Mouse (Mus musculus) stomach, embryonic 16.5 days (tissue): ENCODE data around the gene Gm20503. TPM values are rescaled to one million over a fixed set of nuclear protein-coding genes. Genes with fewer than 3 reads are reported as not detected.

ENCODE experiments used
- ATAC-seq: fragments of 200-750 bp; cut with Nextera tagmentation; 2 replicates; pipeline ENCODE4 v1.8.0; 2017; ENCODE audit warnings: moderate number of reproducible peaks, moderate TSS enrichment; ENCODE audit not compliant: insufficient read depth, low FRiP score
- H3K27ac ChIP-seq: fragments of 300-500 bp; sonication (generic); 2 replicates; pipeline ENCODE4 v1.5.1; 2014; ENCODE audit warnings: low read length
- H3K27me3 ChIP-seq: fragments of 300-500 bp; sonication (generic); 2 replicates; pipeline ENCODE4 v1.6.1; 2014; ENCODE audit warnings: low read length, control low read depth, mixed read lengths; ENCODE audit not compliant: control insufficient read depth, insufficient read depth
- H3K36me3 ChIP-seq: fragments of 300-500 bp; sonication (generic); 2 replicates; pipeline ENCODE4 v1.6.1; 2014; ENCODE audit warnings: low read length; ENCODE audit not compliant: control insufficient read depth, insufficient read depth
- H3K4me1 ChIP-seq: fragments of 300-500 bp; sonication (generic); 2 replicates; pipeline ENCODE4 v1.6.1; 2014; ENCODE audit warnings: low read length, control low read depth, mixed read lengths; ENCODE audit not compliant: control insufficient read depth, insufficient read depth
- H3K4me2 ChIP-seq: fragments of 300-500 bp; sonication (generic); 2 replicates; pipeline ENCODE4 v1.6.1; 2014; ENCODE audit warnings: low read depth, low read length, mixed read lengths
- H3K4me3 ChIP-seq: fragments of 300-500 bp; sonication (generic); replicated peaks from 2 replicates; pipeline ENCODE4 v1.5.1; 2014; ENCODE audit warnings: mild to moderate bottlenecking, low read length
- H3K9ac ChIP-seq: fragments of 300-500 bp; sonication (generic); 2 replicates; pipeline ENCODE4 v1.6.1; 2014; ENCODE audit warnings: low read length
- H3K9me3 ChIP-seq: fragments of 300-500 bp; sonication (generic); replicated peaks from 2 replicates; pipeline ENCODE4 v1.6.1; 2016; ENCODE audit warnings: low read length, control low read depth; ENCODE audit not compliant: control insufficient read depth
- WGBS: fragments of 180-500 bp; shearing (Covaris S2); extraction: QIAGEN DNeasy Blood & Tissue Kit; methylation state at CpG from one replicate; pipeline ENCODE4 v1.1.7; 2014; 5-methylcytosine and 5-hydroxymethylcytosine counted together
- polyA plus RNA-seq: library from polyadenylated mRNA; unstranded; fragments of >200 nt; fragmentation: Nextera tagmentation; extraction: Ambion mirVana; gene quantifications from 2 replicates; pipeline ENCODE4 v1.2.1, GENCODE M21; 2015

Gene Gm20503
- polyA plus RNA-seq, 1 experiment from 2014 or later = 7.3 TPM

DNA sequence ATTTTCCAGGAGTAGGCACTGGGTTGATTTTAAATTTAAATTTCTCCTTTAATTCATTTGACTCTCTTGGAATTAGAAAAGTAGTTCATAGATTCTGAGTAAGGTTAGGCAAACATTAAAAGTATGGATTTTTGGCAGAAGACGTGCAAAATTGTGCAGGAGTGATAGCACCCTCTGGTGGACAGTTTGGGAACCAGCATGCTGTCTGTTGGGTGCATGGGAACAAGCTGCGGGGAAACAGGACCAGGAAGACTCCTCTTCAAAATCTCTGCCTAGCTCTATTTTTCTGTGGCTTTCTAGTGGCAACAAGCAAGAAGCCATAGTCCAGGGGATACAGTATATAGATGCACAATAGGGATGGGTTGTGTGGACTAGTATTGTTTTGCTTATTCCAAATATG, 3.3 kb upstream of the Gm20503 start:
- Histone ChIP-seq H3K27ac (no peak overlapping the region), H3K36me3 (no peaks in the 10 kb centered on the region), H3K4me2 (no peak overlapping the region), H3K4me3 (no peak overlapping the region), H3K4me1 (peaks cover 19% of the 10 kb centered on the region), H3K9ac (no peak overlapping the region), H3K9me3 (no peaks in the 10 kb centered on the region), H3K27me3 (no peaks in the 10 kb centered on the region)
- WGBS = 5% methylated on average over 2 of the region's 2 CpGs
- no peak for ATAC-seq

DNA sequence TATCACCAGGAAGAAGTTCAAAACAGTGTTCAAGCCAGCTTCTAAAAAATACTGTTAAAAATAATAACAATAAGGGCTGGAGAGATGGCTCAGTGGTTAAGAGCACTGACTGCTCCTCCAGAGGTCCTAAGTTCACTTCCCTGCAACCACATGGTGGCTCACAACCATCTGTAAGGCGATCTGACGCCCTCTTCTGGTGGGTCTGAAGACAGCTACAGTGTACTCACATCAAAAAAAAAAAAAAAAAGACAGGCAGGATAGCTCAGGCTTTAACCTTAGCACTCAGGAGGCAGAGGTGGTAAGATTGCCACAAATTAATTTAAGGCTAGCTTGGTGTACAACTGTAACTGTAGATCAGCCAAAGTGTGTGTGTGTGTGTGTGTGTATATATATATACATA, 2.4 kb upstream of the Gm20503 start:
- H3K4me2 ChIP-seq = no peak overlapping the region
- peaks cover 19% of the 10 kb centered on the region for H3K4me1 ChIP-seq
- no peak overlapping the region for H3K27ac ChIP-seq
- no peaks in the 10 kb centered on the region for H3K27me3 ChIP-seq
- H3K4me3 ChIP-seq = no peak overlapping the region
- H3K9me3 ChIP-seq = no peaks in the 10 kb centered on the region
- no peak for ATAC-seq
- H3K36me3 ChIP-seq = no peaks in the 10 kb centered on the region
- H3K9ac ChIP-seq = no peak overlapping the region
- 3% methylated on average over 2 of the region's 2 CpGs for WGBS

DNA sequence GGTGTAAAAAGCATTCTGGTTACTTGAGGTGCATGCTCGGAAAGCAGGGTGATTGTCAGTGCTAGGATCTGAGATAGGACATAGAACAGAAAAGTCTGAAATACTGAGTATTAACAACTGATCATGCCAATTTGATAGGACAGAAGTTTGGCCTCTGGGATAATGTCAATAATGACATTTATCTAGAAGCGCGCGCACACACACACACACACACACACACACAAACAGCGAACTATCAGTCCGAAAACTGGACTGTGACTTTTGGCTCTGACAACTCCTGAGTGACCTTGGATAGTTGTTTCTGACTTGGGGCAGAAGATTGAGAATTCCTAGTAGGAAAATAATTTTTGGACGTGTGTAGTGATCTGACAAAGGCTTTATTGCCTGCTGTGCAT, 793 bp downstream of the Gm20503 start:
- Histone ChIP-seq H3K4me3 (peak overlapping the region; percentile 95), H3K4me2 (peak overlapping the region; percentile 88), H3K9me3 (no peaks in the 10 kb centered on the region), H3K9ac (peak overlapping the region; percentile 97), H3K4me1 (peaks cover 9% of the 10 kb centered on the region), H3K36me3 (no peaks in the 10 kb centered on the region), H3K27ac (no peak overlapping the region), H3K27me3 (no peaks in the 10 kb centered on the region)
- no peak for ATAC-seq
- 15% methylated on average over 7 of the region's 7 CpGs for WGBS

DNA sequence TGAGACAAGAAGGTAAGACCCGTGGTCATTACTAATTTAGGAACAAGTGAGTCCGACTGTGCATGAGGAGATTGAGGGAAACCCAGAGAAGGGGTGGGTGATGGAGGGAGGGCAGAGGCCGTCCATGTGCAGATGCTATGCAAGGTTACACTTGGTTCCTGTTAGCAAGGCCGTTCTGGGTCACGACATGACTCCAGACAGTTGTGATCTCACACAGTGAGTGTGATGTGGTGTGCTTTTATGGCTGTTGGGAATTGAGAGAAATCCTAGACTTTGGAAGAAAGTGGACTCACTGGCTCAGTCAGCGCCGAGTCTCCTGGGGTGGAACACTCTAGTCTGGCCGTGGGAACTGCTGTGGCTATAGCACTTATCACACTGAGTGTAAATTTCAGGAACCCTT, 3.2 kb downstream of the Gm20503 start:
- H3K36me3 ChIP-seq = no peaks in the 10 kb centered on the region
- peaks cover 9% of the 10 kb centered on the region for H3K4me1 ChIP-seq
- H3K4me2 ChIP-seq = no peak overlapping the region
- no peak overlapping the region for H3K4me3 ChIP-seq
- no peak overlapping the region for H3K27ac ChIP-seq
- no peaks in the 10 kb centered on the region for H3K27me3 ChIP-seq
- ATAC-seq = no peak
- WGBS = 67% methylated on average over 8 of the region's 8 CpGs
- H3K9ac ChIP-seq = no peak overlapping the region
- H3K9me3 ChIP-seq = no peaks in the 10 kb centered on the region

DNA sequence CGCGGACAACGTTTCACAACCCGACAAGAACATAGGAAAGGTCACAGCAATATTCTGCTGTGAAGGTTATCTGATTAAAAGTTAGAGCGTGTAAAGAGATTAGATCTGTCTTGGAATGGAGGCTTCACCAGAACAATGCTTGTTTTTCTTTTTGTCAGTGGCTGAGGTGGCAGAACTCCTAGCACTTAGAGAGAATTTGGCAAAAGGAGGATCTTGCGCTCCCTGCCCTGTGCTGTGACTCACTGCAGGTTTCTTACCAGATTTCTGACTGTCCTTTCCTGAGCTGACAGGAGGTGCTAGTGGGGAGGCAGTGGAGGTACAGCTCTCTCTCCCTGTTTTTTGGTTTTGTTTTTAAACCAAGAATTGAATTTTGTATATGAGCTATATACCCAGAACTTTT, 4.0 kb downstream of the Gm20503 start:
- H3K27ac ChIP-seq = no peak overlapping the region
- no peak overlapping the region for H3K4me2 ChIP-seq
- no peak overlapping the region for H3K9ac ChIP-seq
- no peaks in the 10 kb centered on the region for H3K36me3 ChIP-seq
- WGBS = 73% methylated on average over 6 of the region's 6 CpGs
- no peaks in the 10 kb centered on the region for H3K9me3 ChIP-seq
- ATAC-seq = no peak
- H3K4me1 ChIP-seq = peaks cover 9% of the 10 kb centered on the region
- no peaks in the 10 kb centered on the region for H3K27me3 ChIP-seq
- H3K4me3 ChIP-seq = no peak overlapping the region

DNA sequence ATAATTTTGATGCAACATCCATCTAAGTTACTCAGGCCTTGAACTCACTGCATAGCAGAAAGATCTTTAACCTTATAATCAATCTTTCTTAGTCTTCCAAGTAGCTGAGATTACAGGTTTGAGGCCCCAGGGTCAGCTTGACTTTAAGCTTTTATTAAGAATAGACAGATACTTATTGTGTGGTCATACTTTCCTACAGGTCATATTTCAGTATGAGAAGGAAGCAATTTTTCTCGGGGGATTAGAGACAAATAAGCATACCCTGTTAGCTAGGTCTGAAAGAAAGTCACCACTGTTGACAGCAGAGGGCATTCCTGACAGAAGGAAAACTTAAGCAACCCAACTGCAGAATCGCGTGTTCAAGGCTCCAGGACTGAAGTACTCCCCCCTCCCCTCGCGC, 5.0 kb downstream of the Gm20503 start:
- no peak overlapping the region for H3K4me3 ChIP-seq
- H3K9me3 ChIP-seq = no peaks in the 10 kb centered on the region
- no peak overlapping the region for H3K27ac ChIP-seq
- no peak overlapping the region for H3K9ac ChIP-seq
- peaks cover 9% of the 10 kb centered on the region for H3K4me1 ChIP-seq
- H3K36me3 ChIP-seq = no peaks in the 10 kb centered on the region
- no peaks in the 10 kb centered on the region for H3K27me3 ChIP-seq
- WGBS = 67% methylated on average over 5 of the region's 5 CpGs
- H3K4me2 ChIP-seq = no peak overlapping the region
- ATAC-seq = no peak

DNA sequence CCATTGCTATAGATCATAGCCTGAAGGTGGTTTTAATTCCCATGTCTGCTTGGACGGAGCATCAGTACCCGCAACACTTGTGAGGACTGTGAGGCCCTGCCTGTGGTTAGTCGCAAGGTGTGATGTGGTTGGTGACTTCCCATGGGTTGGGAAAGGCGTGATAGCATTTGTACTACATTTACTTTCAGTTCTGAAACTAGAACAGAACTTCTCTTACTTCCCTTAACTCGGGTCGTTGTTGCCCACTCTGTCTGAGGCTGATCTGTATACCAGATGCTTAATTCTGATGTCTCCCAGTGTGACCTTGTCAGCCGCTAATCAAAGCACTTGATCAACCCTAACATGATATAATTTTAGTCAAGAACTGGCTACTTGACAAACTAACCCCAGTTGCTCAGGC, 6.2 kb downstream of the Gm20503 start:
- WGBS = 87% methylated on average over 7 of the region's 7 CpGs
- no peak for ATAC-seq

DNA sequence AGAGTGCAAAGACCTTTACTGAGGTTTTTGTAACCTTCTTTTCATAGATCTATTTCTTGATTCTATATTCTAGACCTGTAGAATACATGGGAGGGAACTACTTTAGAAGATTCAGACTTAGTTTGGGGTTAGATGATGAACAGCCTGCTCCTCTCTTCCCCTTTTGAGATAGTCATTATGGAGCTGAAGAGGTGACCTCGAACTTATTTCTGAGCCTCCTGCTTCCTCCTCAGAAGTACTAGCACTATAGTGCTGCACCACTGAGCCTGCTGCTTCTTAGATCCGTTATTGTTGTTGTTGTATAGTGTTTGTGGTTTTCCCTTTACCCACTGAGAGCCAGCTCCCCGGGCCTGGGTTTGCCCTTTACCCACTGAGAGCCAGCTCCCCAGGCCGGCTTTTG, 6.7 kb downstream of the Gm20503 start:
- H3K9ac ChIP-seq = no peak overlapping the region
- ATAC-seq = no peak
- H3K36me3 ChIP-seq = no peaks in the 10 kb centered on the region
- no peak overlapping the region for H3K27ac ChIP-seq
- no peak overlapping the region for H3K4me2 ChIP-seq
- WGBS = 80% methylated on average over 4 of the region's 4 CpGs
- no peaks in the 10 kb centered on the region for H3K9me3 ChIP-seq
- H3K27me3 ChIP-seq = no peaks in the 10 kb centered on the region
- H3K4me3 ChIP-seq = no peak overlapping the region
- no peaks in the 10 kb centered on the region for H3K4me1 ChIP-seq

More for the DNA sequence above, 6.2 kb downstream of the Gm20503 start:
- H3K27ac ChIP-seq = no peak overlapping the region
- H3K4me2 ChIP-seq = no peak overlapping the region
- peaks cover 4% of the 10 kb centered on the region for H3K4me1 ChIP-seq
- no peaks in the 10 kb centered on the region for H3K36me3 ChIP-seq
- no peak overlapping the region for H3K9ac ChIP-seq
- H3K4me3 ChIP-seq = no peak overlapping the region
- H3K9me3 ChIP-seq = no peaks in the 10 kb centered on the region
- no peaks in the 10 kb centered on the region for H3K27me3 ChIP-seq

DNA sequence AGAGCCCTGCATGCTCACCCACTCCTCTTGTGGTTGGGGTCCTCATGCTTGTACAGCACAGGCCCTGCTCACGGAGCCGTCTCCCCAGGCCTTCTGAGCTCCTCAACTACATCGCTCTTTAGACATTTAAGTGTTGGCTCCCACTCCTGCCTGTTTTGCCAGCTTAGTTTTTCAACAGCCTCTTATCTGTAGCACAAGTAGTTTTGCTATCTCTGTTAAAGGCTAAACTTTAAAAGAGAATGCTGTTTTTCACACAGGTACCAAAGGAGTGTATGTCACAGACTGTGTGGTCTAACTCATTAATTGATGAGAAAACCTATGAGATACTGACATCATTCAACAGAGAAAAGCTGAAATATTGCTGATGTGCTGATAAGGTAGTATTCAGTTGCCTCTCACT, 8.4 kb downstream of the Gm20503 start:
- no peaks in the 10 kb centered on the region for H3K36me3 ChIP-seq
- no peaks in the 10 kb centered on the region for H3K27me3 ChIP-seq
- no peak overlapping the region for H3K4me2 ChIP-seq
- no peak overlapping the region for H3K9ac ChIP-seq
- WGBS = 67% methylated on average over 3 of the region's 3 CpGs
- H3K27ac ChIP-seq = no peak overlapping the region
- H3K4me1 ChIP-seq = no peaks in the 10 kb centered on the region
- no peaks in the 10 kb centered on the region for H3K9me3 ChIP-seq
- H3K4me3 ChIP-seq = no peak overlapping the region
- no peak for ATAC-seq

DNA sequence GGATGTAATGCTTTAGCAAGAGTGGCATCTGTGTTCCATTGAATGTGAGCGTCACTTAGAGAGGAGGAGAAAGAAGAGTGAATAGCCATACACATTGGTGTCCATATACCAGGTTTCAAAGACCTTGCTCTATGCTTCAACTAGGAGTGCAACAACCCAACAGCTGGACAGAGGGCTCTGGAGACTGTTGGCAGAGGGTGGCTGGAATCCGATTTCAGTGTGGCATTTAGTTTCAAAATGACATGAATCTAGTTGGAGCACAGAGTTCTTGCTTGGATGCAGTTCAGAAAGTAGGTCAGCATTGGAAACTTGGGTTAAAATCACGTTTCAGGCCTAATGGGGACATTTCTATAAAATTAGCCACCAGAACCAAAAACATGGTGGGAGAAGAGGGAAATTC, 12.2 kb downstream of the Gm20503 start:
- Histone ChIP-seq H3K36me3 (peaks cover 7% of the 10 kb centered on the region; the same call in 1 of the 2 replicates), H3K9ac (no peak overlapping the region), H3K9me3 (no peaks in the 10 kb centered on the region), H3K27ac (no peak overlapping the region), H3K4me1 (no peaks in the 10 kb centered on the region), H3K27me3 (no peaks in the 10 kb centered on the region), H3K4me2 (no peak overlapping the region), H3K4me3 (no peak overlapping the region)
- ATAC-seq = no peak
- WGBS = 83% methylated on average over 3 of the region's 3 CpGs
